Mouse (Mus musculus) neural tube, embryonic 13.5 days (tissue): Measurements from ENCODE around the gene Ociad2. TPM values are rescaled to one million over a fixed set of nuclear protein-coding genes. Genes with fewer than 3 reads are reported as not detected.

Experiments used
- ATAC-seq: fragments of 200-750 bp; cut with Nextera tagmentation; 2 replicates; pipeline ENCODE4 v1.8.0; 2017; ENCODE audit warnings: low read depth, mild to moderate bottlenecking, moderate TSS enrichment, moderate library complexity
- H3K27ac ChIP-seq: fragments of 300-500 bp; sonication (generic); replicated peaks from 2 replicates; pipeline ENCODE4 v1.5.1; 2015; ENCODE audit warnings: moderate library complexity, mild to moderate bottlenecking, inconsistent platforms
- H3K27me3 ChIP-seq: fragments of 300-500 bp; sonication (generic); 2 replicates; pipeline ENCODE4 v1.6.1; 2015; ENCODE audit warnings: mild to moderate bottlenecking, inconsistent platforms
- H3K36me3 ChIP-seq: fragments of 300-500 bp; sonication (generic); 2 replicates; pipeline ENCODE4 v1.6.1; 2015; ENCODE audit warnings: mild to moderate bottlenecking, inconsistent platforms
- H3K4me1 ChIP-seq: fragments of 300-500 bp; sonication (generic); replicated peaks from 2 replicates; pipeline ENCODE4 v1.6.1; 2015; ENCODE audit warnings: inconsistent platforms
- H3K4me2 ChIP-seq: fragments of 300-500 bp; sonication (generic); 2 replicates; pipeline ENCODE4 v1.6.1; 2015; ENCODE audit warnings: inconsistent platforms, mild to moderate bottlenecking, moderate library complexity
- H3K4me3 ChIP-seq: fragments of 300-500 bp; sonication (generic); 2 replicates; pipeline ENCODE4 v1.5.1; 2015; ENCODE audit warnings: mild to moderate bottlenecking, inconsistent platforms
- H3K9ac ChIP-seq: fragments of 300-500 bp; sonication (generic); 2 replicates; pipeline ENCODE4 v1.6.1; 2015; ENCODE audit warnings: moderate library complexity, mild to moderate bottlenecking, inconsistent platforms
- H3K9me3 ChIP-seq: fragments of 300-500 bp; sonication (generic); 2 replicates; pipeline ENCODE4 v1.6.1; 2016; ENCODE audit warnings: inconsistent platforms
- WGBS: fragments of 180-500 bp; shearing (Covaris S2); methylation state at CpG from one replicate; pipeline ENCODE4 v1.1.7; 2015; 5-methylcytosine and 5-hydroxymethylcytosine counted together
- polyA plus RNA-seq: library from polyadenylated mRNA; unstranded; fragments of >200 nt; fragmentation: Nextera tagmentation; extraction: Ambion mirVana; gene quantifications from 2 replicates; pipeline ENCODE4 v1.2.1, GENCODE M21; 2015

Gene Ociad2
- polyA plus RNA-seq, 1 experiment from 2014 or later = 21.9 TPM

DNA sequence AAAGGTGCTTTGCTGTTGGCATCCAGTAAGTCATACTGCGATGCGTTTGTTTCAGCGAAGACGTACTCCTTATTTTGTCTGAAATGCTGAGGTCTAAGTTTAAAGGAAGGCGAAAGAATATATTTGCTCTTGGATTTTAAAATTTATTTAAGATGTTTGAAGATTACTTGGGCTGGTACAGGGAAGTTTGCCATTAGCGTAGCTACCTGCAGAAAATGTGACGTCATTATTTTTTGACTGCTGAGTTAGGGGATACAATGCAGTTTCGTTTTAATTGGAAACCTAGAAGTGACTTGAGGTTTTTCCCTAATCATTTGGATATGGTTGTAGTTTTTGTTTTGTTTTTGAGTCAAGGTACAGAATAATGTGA, 47.4 kb downstream of the Ociad2 start:
- 15% methylated on average over 8 of the region's 8 CpGs for WGBS
- Histone ChIP-seq H3K4me1 (peaks cover 24% of the 10 kb centered on the region), H3K27ac (peak overlapping the region; percentile 95; the same call in 1 of the 2 replicates), H3K27me3 (no peaks in the 10 kb centered on the region), H3K9ac (peak overlapping the region; percentile 90), H3K36me3 (peaks cover 25% of the 10 kb centered on the region), H3K9me3 (no peaks in the 10 kb centered on the region), H3K4me3 (peak overlapping the region; percentile 91), H3K4me2 (peak overlapping the region; percentile 80)
- ATAC-seq = no peak

DNA sequence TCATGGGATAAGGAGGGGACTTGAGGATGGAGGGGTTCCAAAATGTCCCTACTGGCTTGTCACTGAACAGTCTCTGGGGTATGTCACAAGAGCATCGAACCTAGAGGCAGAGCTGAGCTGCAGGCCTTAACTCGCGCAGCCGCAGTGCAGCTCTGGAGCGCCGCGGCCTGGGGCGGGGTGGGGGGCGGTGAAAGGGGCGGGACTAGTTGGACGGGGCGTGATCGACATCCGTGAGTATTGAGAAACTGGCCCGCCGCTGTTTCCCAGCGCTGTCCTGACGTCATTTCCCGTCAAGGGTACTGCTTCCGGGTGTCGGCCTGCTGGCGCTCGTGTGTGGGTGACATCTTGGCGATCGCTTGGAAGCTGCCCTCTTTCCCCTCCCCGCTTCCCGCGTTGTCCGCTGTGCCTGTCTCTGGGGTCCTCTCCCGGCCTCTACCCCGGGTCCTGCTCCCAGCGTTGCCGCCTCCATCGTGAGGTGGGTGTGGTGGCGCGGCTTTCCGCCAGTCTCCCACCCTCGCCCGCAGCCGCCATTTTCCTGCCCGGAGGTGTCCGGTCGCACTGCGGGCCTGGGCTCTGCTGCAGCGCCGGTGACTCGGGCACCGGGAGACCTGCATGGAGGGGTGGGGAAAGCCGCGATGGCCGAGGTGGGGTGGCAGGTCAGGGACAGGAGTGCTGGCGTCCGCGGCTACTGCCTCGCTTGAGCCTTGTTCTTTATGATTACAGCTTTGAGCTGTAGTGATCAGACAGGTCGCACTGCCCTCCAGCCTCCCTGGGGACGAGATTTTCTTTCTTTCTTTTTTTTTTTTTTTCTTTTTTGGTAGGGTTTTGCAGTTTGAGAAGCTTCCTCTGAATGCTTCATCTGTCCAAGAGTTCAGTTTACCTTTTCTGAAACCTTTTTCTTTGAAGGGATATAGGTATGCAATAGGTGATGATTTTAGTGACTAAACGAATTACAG, 48.0 kb downstream of the Ociad2 start, which contains the start of gene Ociad1:
Gene Ociad1, plus strand, starts transcription at position 283 of the 956 bp plus-strand sequence.
- Histone ChIP-seq H3K9me3 (no peaks in the 10 kb centered on the region), H3K36me3 (peaks cover 21% of the 10 kb centered on the region), H3K9ac (peak within 1 kb of the TSS; percentile 90), H3K27me3 (no peaks in the 10 kb centered on the region), H3K4me2 (peak within 1 kb of the TSS; percentile 80), H3K27ac (peak within 1 kb of the TSS; percentile 95), H3K4me1 (peaks cover 24% of the 10 kb centered on the region), H3K4me3 (peak within 1 kb of the TSS; percentile 91)
- ATAC-seq = peak; percentile 99
- under 1% methylated on average over 58 of the region's 58 CpGs for WGBS

DNA sequence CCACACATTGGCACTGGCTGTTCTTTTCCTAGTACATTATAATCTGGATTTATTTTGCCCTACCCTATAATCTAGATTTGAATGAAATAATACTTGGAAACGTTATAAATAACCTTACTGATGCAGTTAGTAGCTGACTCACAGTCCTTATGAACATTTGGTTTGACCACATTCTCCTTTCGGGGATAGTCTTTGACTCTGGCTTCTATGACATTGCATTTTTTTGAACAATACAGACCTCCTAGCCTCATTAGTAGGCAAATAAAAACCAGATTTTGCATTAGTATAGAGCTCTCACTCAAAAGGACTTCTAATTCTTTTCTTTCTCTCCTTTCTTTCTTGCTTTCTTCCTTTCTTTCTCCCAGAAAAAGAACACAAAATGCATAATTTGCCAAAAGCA, 50.9 kb downstream of the Ociad2 start:
- Histone ChIP-seq H3K4me3 (no peak overlapping the region), H3K36me3 (peaks cover 2% of the 10 kb centered on the region), H3K9ac (no peak overlapping the region), H3K4me1 (peaks cover 12% of the 10 kb centered on the region), H3K27ac (no peak overlapping the region), H3K27me3 (no peaks in the 10 kb centered on the region), H3K9me3 (no peaks in the 10 kb centered on the region), H3K4me2 (no peak overlapping the region)
- WGBS = 60% methylated on average over 2 of the region's 2 CpGs
- ATAC-seq = no peak

DNA sequence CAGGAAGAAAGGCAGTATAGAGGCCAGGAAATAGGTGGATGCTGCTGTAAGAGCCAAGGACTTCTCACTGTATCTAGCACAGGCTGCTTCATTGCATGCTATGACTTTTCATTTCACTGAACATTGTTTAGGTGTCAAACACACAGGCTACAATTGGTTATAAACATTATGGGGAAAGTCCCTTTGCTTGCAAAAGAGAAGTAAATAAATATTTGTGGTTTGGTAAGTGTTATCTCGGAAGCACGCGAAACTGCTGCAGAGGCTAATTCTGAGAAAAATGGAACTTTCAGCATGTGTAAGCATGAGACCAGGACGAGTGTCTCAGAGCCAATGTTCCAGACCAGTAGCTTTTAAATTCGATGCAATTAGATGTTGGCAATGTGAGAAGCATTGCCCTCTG, 54.2 kb downstream of the Ociad2 start:
- no peaks in the 10 kb centered on the region for H3K4me1 ChIP-seq
- H3K9me3 ChIP-seq = no peaks in the 10 kb centered on the region
- no peaks in the 10 kb centered on the region for H3K27me3 ChIP-seq
- no peak overlapping the region for H3K9ac ChIP-seq
- no peak overlapping the region for H3K4me2 ChIP-seq
- no peak overlapping the region for H3K27ac ChIP-seq
- WGBS = 92% methylated on average over 5 of the region's 5 CpGs
- no peak for ATAC-seq
- H3K36me3 ChIP-seq = no peaks in the 10 kb centered on the region
- no peak overlapping the region for H3K4me3 ChIP-seq

DNA sequence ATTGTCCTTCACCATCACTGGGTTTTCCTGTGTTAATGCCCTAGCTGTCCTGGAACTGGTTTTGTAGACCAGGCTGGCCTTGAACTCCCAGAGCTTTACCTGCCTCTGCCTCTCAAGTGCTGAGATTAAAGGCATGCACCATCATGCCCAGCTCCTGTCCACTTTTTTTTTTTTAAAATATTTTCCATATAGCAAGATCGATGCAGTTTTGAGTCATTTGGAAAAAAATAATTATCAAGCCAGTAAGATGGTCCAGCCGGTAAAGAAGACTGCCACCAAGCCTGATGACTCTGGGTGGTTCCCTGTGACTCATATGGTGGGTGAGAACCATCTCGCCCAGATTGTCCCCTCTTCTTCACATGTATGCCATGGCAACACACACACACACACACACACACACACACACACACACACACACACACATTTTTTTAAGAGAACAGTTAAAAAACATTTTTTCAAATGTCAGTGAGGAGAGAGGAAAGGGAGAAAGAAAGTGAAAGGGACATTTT, 55.3 kb downstream of the Ociad2 start:
- no peak overlapping the region for H3K4me3 ChIP-seq
- H3K27me3 ChIP-seq = no peaks in the 10 kb centered on the region
- no peaks in the 10 kb centered on the region for H3K9me3 ChIP-seq
- no peak overlapping the region for H3K4me2 ChIP-seq
- H3K36me3 ChIP-seq = no peaks in the 10 kb centered on the region
- no peaks in the 10 kb centered on the region for H3K4me1 ChIP-seq
- 92% methylated on average over 3 of the region's 3 CpGs for WGBS
- no peak overlapping the region for H3K27ac ChIP-seq
- no peak overlapping the region for H3K9ac ChIP-seq
- no peak for ATAC-seq

DNA sequence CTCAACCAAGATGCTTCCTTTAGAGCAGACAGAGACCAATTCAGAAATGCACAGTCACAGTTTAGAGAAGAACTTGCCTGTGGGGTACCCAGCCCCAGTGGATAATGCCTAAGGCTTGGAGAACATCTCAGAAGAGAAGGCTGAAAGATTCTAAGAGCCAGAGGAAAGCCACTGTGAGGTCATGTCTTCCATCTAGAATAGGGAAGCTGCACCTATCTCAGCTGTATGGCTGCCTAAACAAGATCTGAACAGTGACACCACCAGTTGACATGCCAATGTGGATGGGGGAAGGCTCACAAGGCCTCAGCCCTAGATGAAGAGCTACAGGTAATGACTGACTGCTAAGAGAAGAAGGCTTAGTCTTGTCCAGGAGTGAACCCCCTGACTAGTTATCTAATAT, 56.8 kb downstream of the Ociad2 start:
- Histone ChIP-seq H3K9me3 (no peaks in the 10 kb centered on the region), H3K27me3 (no peaks in the 10 kb centered on the region), H3K4me1 (peaks cover 8% of the 10 kb centered on the region), H3K4me3 (no peak overlapping the region), H3K36me3 (no peaks in the 10 kb centered on the region), H3K27ac (no peak overlapping the region), H3K9ac (no peak overlapping the region), H3K4me2 (no peak overlapping the region)
- ATAC-seq = no peak

DNA sequence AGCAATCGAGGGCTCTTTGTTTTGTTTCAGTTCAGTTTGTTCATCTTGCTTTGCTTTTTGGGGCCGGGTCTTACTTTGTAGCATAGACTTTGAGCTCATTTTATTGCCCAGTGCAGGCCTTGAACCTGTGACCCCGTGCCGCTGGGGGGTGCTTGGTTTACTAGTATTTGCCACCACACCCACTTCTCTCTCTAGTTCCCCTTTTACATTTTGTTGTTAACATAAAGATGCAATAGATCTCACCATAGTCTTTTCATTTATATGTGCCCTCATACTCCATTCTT, 60.3 kb downstream of the Ociad2 start:
- WGBS = 64% methylated on average over 4 of the region's 4 CpGs
- H3K4me3 ChIP-seq = no peak overlapping the region

DNA sequence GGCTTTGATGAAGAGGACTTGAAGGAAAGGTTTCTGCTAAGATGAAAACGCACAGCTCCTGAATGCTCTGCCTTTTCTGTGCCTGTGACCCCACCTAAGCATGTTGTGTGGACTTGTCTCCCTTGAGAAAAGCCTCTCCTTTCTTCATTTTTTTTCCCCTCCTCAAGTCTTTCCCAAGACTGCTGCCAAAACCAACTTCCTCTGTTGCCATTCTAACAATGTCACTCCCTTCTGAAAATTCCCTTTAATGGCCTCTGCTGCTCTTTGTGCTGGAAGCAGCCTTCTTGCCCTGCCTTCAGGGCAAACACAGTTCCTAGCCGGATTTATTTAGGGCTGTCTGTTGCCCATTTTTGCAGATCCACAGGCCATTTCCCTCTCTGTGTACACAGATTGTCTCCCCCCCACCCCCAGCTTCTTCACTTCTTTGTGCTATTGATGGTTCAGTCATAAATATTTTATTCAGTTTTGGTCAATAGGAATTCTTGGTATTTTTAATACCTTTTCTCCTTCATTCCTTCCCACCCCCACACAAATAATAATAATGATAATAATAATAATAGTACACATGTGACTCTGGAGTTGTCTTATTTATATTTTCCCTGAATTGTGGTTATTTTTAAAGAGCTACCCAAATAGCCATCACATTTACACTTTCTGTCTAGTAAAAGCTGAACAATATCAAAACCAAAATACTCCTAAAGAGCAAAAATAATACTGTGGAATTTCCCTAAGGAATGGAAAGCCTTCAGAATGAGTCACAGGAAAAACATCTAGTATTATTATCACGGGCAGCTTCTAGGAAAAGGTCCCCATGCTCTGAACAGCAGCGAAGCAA, 60.9 kb downstream of the Ociad2 start:
- H3K9me3 ChIP-seq = no peaks in the 10 kb centered on the region
- no peak overlapping the region for H3K27ac ChIP-seq
- H3K27me3 ChIP-seq = no peaks in the 10 kb centered on the region
- no peak overlapping the region for H3K4me2 ChIP-seq
- H3K9ac ChIP-seq = no peak overlapping the region
- no peak overlapping the region for H3K4me3 ChIP-seq
- no peaks in the 10 kb centered on the region for H3K36me3 ChIP-seq
- ATAC-seq = no peak
- peaks cover 8% of the 10 kb centered on the region for H3K4me1 ChIP-seq
- 38% methylated on average over 4 of the region's 4 CpGs for WGBS

More for the DNA sequence above, 60.3 kb downstream of the Ociad2 start:
- Histone ChIP-seq H3K27me3 (no peaks in the 10 kb centered on the region), H3K9ac (no peak overlapping the region), H3K36me3 (no peaks in the 10 kb centered on the region), H3K27ac (no peak overlapping the region), H3K9me3 (no peaks in the 10 kb centered on the region), H3K4me2 (no peak overlapping the region), H3K4me1 (peaks cover 8% of the 10 kb centered on the region)
- ATAC-seq = no peak

DNA sequence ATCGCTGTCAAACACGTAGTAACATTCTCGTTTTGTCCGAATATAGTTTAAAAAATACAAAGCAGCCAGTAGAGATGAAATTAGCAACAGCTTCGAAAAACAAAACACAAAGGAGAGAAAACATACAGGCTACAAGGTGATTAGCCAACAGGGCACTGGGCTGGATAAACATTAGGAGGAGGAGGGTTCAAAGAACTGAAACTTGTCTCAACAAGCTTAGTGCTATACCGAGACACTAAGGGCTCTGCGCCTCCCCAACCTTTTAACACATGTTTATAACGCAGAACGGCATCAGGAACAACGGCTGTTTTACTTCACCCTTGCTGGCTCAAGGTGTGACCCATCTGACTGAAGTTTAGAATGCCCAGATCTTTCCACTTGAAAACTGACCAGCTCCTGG, 61.6 kb downstream of the Ociad2 start:
- no peak for ATAC-seq
- 74% methylated on average over 10 of the region's 10 CpGs for WGBS
- H3K27me3 ChIP-seq = no peaks in the 10 kb centered on the region
- H3K9ac ChIP-seq = no peak overlapping the region
- no peaks in the 10 kb centered on the region for H3K36me3 ChIP-seq
- H3K4me2 ChIP-seq = no peak overlapping the region
- no peak overlapping the region for H3K27ac ChIP-seq
- H3K4me1 ChIP-seq = peaks cover 8% of the 10 kb centered on the region
- no peaks in the 10 kb centered on the region for H3K9me3 ChIP-seq
- H3K4me3 ChIP-seq = no peak overlapping the region

DNA sequence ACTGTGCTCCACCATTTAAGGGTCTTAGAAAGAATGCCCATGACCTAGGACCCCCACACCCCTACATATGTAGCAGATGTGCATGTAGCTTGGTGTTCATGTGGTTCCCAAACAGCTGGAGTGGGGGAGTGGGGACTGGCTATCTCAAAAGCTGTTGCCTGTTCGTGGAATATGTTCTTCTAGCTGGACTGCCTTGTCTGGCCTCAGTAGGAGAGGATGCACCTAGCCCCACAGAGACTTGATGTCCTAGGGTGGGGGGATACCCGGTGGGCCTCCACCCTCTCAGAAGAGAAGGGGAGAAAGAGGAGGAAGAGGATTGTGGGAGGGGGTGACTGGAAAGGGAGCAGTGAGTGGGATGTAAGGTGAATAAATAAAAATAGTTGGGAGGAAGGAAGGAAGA, 65.9 kb downstream of the Ociad2 start:
- H3K9me3 ChIP-seq = no peaks in the 10 kb centered on the region
- no peak overlapping the region for H3K4me2 ChIP-seq
- H3K4me1 ChIP-seq = peaks cover 7% of the 10 kb centered on the region
- H3K9ac ChIP-seq = no peak overlapping the region
- H3K27ac ChIP-seq = no peak overlapping the region
- no peaks in the 10 kb centered on the region for H3K36me3 ChIP-seq
- no peaks in the 10 kb centered on the region for H3K27me3 ChIP-seq
- H3K4me3 ChIP-seq = no peak overlapping the region
- 81% methylated on average over 2 of the region's 2 CpGs for WGBS
- ATAC-seq = no peak

DNA sequence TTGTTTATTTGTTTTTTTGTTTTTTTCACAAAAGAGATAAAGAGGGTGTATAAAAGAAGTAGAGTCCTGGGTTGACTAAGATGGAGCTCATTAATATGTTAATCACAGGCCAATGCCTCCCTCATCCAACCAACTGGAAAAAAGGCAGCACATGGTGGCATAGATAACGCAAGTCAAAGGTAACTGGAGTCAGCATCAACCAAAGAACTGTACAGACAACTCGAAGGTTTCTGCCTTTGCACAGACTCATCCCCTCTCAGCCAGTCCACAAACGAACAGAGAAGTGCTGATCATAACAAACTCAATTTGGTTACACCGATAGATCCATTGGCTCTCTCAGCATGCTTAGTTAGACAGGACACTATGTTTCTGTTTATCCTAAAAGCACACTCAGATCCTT, 67.7 kb downstream of the Ociad2 start:
- Histone ChIP-seq H3K27me3 (no peaks in the 10 kb centered on the region), H3K36me3 (no peaks in the 10 kb centered on the region), H3K4me2 (no peak overlapping the region), H3K4me3 (no peak overlapping the region), H3K4me1 (no peaks in the 10 kb centered on the region), H3K9ac (no peak overlapping the region), H3K27ac (no peak overlapping the region), H3K9me3 (no peaks in the 10 kb centered on the region)
- 71% methylated on average over 4 of the region's 4 CpGs for WGBS
- ATAC-seq = no peak
